Mouse (Mus musculus) spleen, adult 2 months (tissue): ENCODE measurements at regions not wholly inside any gene's neighbourhood (a gene's known extent, or its start where the extent isn't known, plus 50 kb on each side); places are given as distances from the start of the nearest gene placed in this dataset.

Source experiments
- CTCF ChIP-seq: fragments of 200-500 bp; IDR thresholded peaks from 2 replicates; pipeline ENCODE4 v1.5.1; 2011; ENCODE audit warnings: mild to moderate bottlenecking, inconsistent platforms; ENCODE audit not compliant: insufficient read depth, insufficient read length, insufficient replicate concordance; ENCODE audit errors: extremely low read depth
- POLR2A ChIP-seq: fragments of 200-500 bp; IDR thresholded peaks from 2 replicates; pipeline ENCODE4 v1.6.1; 2011; ENCODE audit warnings: low read depth, low read length, inconsistent platforms

GRCm38 (mm10) chr4:56621356-56621755, 118.5 kb upstream of the Gm26657 start:
- TF ChIP-seq CTCF (no peak), POLR2A (no peak)
